Mouse (Mus musculus) bone marrow macrophage, adult 2 months (primary cell): ENCODE results near the gene Apobec2. TPM values are rescaled to one million over a fixed set of nuclear protein-coding genes. Genes with fewer than 3 reads are reported as not detected.

ENCODE experiments used
- H3K27ac ChIP-seq: 2 replicates; pipeline ENCODE4 v1.5.1; 2012; ENCODE audit warnings: low read depth, low read length; ENCODE audit not compliant: insufficient read depth
- H3K4me1 ChIP-seq: 2 replicates; pipeline ENCODE4 v1.6.1; 2012; ENCODE audit warnings: low read length; ENCODE audit not compliant: control insufficient read depth, insufficient read depth
- H3K4me3 ChIP-seq: 2 replicates; pipeline ENCODE4 v1.5.1; 2012; ENCODE audit warnings: mild to moderate bottlenecking, low read length, moderate library complexity; ENCODE audit not compliant: insufficient read depth
- CTCF ChIP-seq: IDR thresholded peaks from 2 replicates; pipeline ENCODE4 v1.5.1; 2012; ENCODE audit warnings: low read depth, mild to moderate bottlenecking, low read length, moderate library complexity
- POLR2A ChIP-seq: IDR thresholded peaks from 2 replicates; pipeline ENCODE4 v1.6.1; 2012; ENCODE audit warnings: mild to moderate bottlenecking, low read depth, low read length, borderline replicate concordance
- polyA plus RNA-seq: library from polyadenylated mRNA; stranded (reverse); fragments of >200 nt; gene quantifications from 2 replicates; pipeline ENCODE4 v1.2.4, GENCODE M21; 2012; ENCODE audit not compliant: missing spikeins, insufficient read depth, insufficient read length

The Apobec2 gene
- polyA plus RNA-seq, 1 experiment, result not detected

DNA sequence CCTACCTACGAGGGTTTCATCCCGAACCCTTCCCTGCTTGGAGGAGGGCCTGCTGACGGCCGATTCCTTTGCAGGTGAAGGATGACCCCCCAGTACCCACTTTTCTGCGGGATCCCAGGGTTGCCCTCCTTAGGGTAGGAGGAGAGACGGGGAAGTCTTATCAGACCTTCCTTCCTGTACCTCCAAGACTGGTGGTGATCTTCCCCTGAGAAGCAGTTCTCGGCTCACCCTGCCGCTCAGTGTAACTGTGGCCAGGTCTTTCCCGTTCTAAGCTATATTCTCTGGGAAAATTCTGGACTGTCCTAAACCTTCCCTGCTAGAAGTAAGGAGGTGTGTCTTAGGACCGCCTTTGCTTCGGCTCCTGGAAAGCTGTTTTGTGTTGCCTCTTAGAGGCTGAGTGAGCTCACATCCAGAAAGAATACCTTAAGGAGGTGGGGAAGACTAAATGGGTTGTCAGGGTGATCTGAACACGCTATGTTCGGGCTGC lies 22.4 kb downstream of the Apobec2 start:
- peaks cover 22% of the 10 kb centered on the region for H3K4me1 ChIP-seq
- TF ChIP-seq POLR2A, result no peak
- TF ChIP-seq CTCF, result no peak
- peak overlapping the region; percentile 77 for H3K4me3 ChIP-seq
- peak overlapping the region; percentile 89 for H3K27ac ChIP-seq

GRCm38 (mm10) chr17:48409380-48410298 lies 23.1 kb downstream of the Apobec2 start, which contains the start of the genes Nfya and Oard1:
TSS of gene Nfya (minus strand) at chr17:48409906.
TSS of gene Oard1 (plus strand) at chr17:48410014.
- TF ChIP-seq POLR2A (no peak), CTCF (no peak)
- peaks cover 22% of the 10 kb centered on the region for H3K4me1 ChIP-seq
- peak within 1 kb of the TSS; percentile 98 for H3K27ac ChIP-seq
- peak within 1 kb of the TSS; percentile 89 for H3K4me3 ChIP-seq

- Histone ChIP-seq H3K4me3 (peak overlapping the region; percentile 89), H3K4me1 (peaks cover 26% of the 10 kb centered on the region), H3K27ac (peak overlapping the region; percentile 98)
- TF ChIP-seq CTCF (no peak), POLR2A (no peak)
These were observed 24.0 kb downstream of the Apobec2 start for GRCm38 (mm10) chr17:48408526-48409291.

GRCm38 (mm10) chr17:48407910-48408525 lies 24.7 kb downstream of the Apobec2 start:
- TF ChIP-seq CTCF (no peak), POLR2A (no peak)
- peaks cover 26% of the 10 kb centered on the region for H3K4me1 ChIP-seq

DNA sequence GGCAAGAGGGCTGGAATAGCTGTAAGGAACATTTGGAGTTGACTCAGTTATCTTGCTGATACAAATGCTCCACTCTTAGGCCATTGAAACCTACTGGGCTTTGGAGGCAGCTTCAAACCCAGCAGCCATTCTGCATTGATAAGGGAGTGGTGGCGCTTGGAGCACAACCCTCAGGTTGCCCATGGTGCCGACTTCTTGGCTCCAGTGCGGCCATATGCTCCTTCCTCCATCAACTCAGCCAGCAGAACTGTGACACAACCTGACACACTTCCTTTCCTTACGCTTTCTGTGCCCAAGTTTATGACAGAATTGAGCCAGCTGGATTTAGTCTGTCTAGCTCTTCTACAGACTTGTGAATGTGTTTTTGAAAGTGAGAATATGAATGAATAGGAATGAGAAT lies 25.6 kb downstream of the Apobec2 start:
- TF ChIP-seq CTCF (no peak), POLR2A (no peak)
- H3K4me3 ChIP-seq, result no peak overlapping the region
- H3K27ac ChIP-seq, result no peak overlapping the region
- peaks cover 28% of the 10 kb centered on the region for H3K4me1 ChIP-seq

More at GRCm38 (mm10) chr17:48407910-48408525, 24.7 kb downstream of the Apobec2 start:
- H3K27ac ChIP-seq, result peak overlapping the region; percentile 98
- peak overlapping the region; percentile 89 for H3K4me3 ChIP-seq

- no peak overlapping the region for H3K27ac ChIP-seq
- H3K4me3 ChIP-seq, result no peak overlapping the region
- peaks cover 35% of the 10 kb centered on the region for H3K4me1 ChIP-seq
- TF ChIP-seq CTCF (no peak), POLR2A (no peak)
These were observed 28.0 kb downstream of the Apobec2 start for GRCm38 (mm10) chr17:48404706-48405105.

- no peak overlapping the region for H3K4me3 ChIP-seq
- peaks cover 35% of the 10 kb centered on the region for H3K4me1 ChIP-seq
- H3K27ac ChIP-seq, result no peak overlapping the region
- no peak for TF ChIP-seq CTCF
- no peak for TF ChIP-seq POLR2A
These were observed 28.9 kb downstream of the Apobec2 start for GRCm38 (mm10) chr17:48403848-48404247.

- no peak overlapping the region for H3K27ac ChIP-seq
- H3K4me3 ChIP-seq, result no peak overlapping the region
- peaks cover 33% of the 10 kb centered on the region for H3K4me1 ChIP-seq
- no peak for TF ChIP-seq POLR2A
- TF ChIP-seq CTCF, result no peak
These were observed 30.0 kb downstream of the Apobec2 start for GRCm38 (mm10) chr17:48402751-48403150.

DNA sequence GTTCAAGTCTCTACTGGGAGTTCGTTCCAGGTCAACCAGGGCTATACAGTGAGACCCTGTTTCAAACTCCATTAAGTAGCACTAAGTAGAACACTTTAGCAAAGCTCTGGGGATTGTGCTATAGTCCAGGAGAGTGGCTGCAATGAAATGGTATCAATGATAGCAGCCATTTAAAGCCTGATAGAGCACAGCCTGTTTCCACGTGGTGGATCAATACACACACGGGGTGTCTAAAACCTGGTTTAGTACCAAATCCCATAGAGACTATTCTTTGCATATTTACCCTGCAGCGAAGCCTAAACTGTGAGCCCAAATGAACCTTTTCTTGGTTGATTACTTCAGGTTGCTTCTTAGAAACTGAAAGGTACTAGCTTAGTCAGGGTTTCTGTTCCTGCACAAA lies 31.0 kb downstream of the Apobec2 start:
- TF ChIP-seq CTCF (no peak), POLR2A (no peak)
- Histone ChIP-seq H3K4me3 (no peak overlapping the region), H3K4me1 (peaks cover 24% of the 10 kb centered on the region), H3K27ac (no peak overlapping the region)
